Mouse (Mus musculus): Measurements from ENCODE around the gene Wdr38. TPM values are rescaled to one million over a fixed set of nuclear protein-coding genes. Genes with fewer than 3 reads are reported as not detected.
A peak's percentile ranks its signal among the peaks of the same experiment; 100 is the strongest.

Wdr38 gene
- polyA plus RNA-seq, 1 experiment from 2014 or later: 1.1 TPM

GRCm38 (mm10) chr2:38975941-38976805 lies 21.1 kb upstream of the Wdr38 start:
- H3K36me3 ChIP-seq (ENCODE audit: insufficient read depth): no peaks in the 10 kb centered on the region
- WGBS: 79% methylated on average over 20 of the region's 21 CpGs
- no peaks in the 10 kb centered on the region for H3K9me3 ChIP-seq (ENCODE audit: low read depth, low read length)
- no peaks in the 10 kb centered on the region for H3K4me1 ChIP-seq (ENCODE audit: insufficient read depth)
- H3K27me3 ChIP-seq (ENCODE audit: insufficient read depth, low read length): no peaks in the 10 kb centered on the region
- no peak overlapping the region for H3K9ac ChIP-seq
- no peak overlapping the region for H3K27ac ChIP-seq (ENCODE audit: low read depth)
- no peak for TF ChIP-seq CTCF (IDR thresholded peaks at IDR 0.05; ENCODE audit: low read depth)
- ATAC-seq (ENCODE audit: insufficient read depth) (no peak), DNase-seq (no peak)
- no peak overlapping the region for H3K4me3 ChIP-seq (ENCODE audit: low read depth, low read length)
- H3K4me2 ChIP-seq: no peak overlapping the region

DNA sequence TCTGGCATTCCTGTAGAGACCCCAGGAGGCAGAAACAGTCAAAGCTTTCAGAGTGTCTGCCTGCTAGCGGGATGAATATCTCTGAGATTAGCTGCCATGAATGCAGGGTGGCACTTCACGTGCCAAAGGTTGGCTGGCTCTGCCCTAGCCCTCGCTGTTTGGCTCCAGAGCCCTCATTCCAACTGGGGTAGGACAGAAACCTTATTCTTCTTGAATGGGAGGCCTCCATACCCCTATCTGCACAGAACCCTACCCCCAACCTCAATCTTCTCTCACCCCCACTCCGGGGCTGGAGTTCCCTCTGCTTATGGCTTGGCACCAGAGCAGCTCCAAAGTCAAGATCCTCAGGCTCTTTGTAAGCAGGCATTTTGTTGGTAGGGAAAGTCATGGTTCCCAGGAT lies 19.4 kb upstream of the Wdr38 start:
- Histone ChIP-seq H3K4me1 (ENCODE audit: insufficient read depth) (no peaks in the 10 kb centered on the region), H3K27me3 (ENCODE audit: insufficient read depth, low read length) (no peaks in the 10 kb centered on the region), H3K9ac (no peak overlapping the region), H3K27ac (ENCODE audit: low read depth) (no peak overlapping the region), H3K4me3 (ENCODE audit: low read depth, low read length) (no peak overlapping the region), H3K4me2 (no peak overlapping the region), H3K9me3 (ENCODE audit: low read depth, low read length) (no peaks in the 10 kb centered on the region), H3K36me3 (ENCODE audit: insufficient read depth) (no peaks in the 10 kb centered on the region)
- WGBS: 59% methylated on average over 4 of the region's 4 CpGs
- ATAC-seq (ENCODE audit: insufficient read depth) (no peak), DNase-seq (no peak)
- no peak for TF ChIP-seq CTCF (IDR thresholded peaks at IDR 0.05; ENCODE audit: low read depth)

GRCm38 (mm10) chr2:38983456-38983855 lies 13.8 kb upstream of the Wdr38 start:
- no peak overlapping the region for H3K4me3 ChIP-seq (ENCODE audit: low read depth, low read length)
- no peak overlapping the region for H3K9ac ChIP-seq
- H3K4me1 ChIP-seq (ENCODE audit: insufficient read depth): no peaks in the 10 kb centered on the region
- TF ChIP-seq CTCF (IDR thresholded peaks at IDR 0.05; ENCODE audit: low read depth): peak; percentile 55
- ATAC-seq (ENCODE audit: insufficient read depth) (no peak), DNase-seq (no peak)
- no peak overlapping the region for H3K4me2 ChIP-seq
- H3K27ac ChIP-seq (ENCODE audit: low read depth): no peak overlapping the region
- WGBS: 99% methylated on average over 2 of the region's 2 CpGs
- H3K27me3 ChIP-seq (ENCODE audit: insufficient read depth, low read length): no peaks in the 10 kb centered on the region
- H3K36me3 ChIP-seq (ENCODE audit: insufficient read depth): no peaks in the 10 kb centered on the region
- H3K9me3 ChIP-seq (ENCODE audit: low read depth, low read length): no peaks in the 10 kb centered on the region

DNA sequence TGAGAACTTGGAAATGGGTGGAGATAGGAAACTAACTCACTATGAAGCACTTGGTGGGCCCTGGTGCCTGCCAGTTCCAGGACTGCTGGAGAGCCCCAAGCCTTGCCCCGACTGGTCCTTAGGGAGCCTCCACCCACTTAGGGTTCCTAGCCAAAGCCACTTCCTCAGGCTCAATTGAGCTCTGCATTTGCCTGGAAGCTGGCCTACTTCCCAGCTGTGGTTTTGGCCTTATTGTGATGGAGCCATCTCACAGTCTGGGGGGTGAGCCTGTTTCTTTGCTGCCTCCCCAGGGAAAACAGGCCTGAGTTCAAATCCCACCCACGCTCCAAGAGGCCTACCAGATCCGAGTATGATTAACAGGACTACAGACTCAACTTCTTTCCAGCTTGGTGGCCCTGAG lies 10.7 kb upstream of the Wdr38 start:
- Histone ChIP-seq H3K27ac (ENCODE audit: low read depth) (no peak overlapping the region), H3K4me1 (ENCODE audit: insufficient read depth) (no peaks in the 10 kb centered on the region), H3K4me3 (ENCODE audit: low read depth, low read length) (no peak overlapping the region), H3K9ac (no peak overlapping the region), H3K36me3 (ENCODE audit: insufficient read depth) (no peaks in the 10 kb centered on the region), H3K9me3 (ENCODE audit: low read depth, low read length) (no peaks in the 10 kb centered on the region), H3K27me3 (ENCODE audit: insufficient read depth, low read length) (no peaks in the 10 kb centered on the region), H3K4me2 (no peak overlapping the region)
- DNase-seq (no peak), ATAC-seq (ENCODE audit: insufficient read depth) (no peak)
- no peak for TF ChIP-seq CTCF (IDR thresholded peaks at IDR 0.05; ENCODE audit: low read depth)
- WGBS: 76% methylated on average over 3 of the region's 3 CpGs

- H3K27me3 ChIP-seq (ENCODE audit: insufficient read depth, low read length): no peaks in the 10 kb centered on the region
- H3K9ac ChIP-seq: no peak overlapping the region
- no peak for ATAC-seq (ENCODE audit: insufficient read depth)
- no peak for DNase-seq
- H3K4me1 ChIP-seq (ENCODE audit: insufficient read depth): no peaks in the 10 kb centered on the region
- H3K4me2 ChIP-seq: no peak overlapping the region
- H3K4me3 ChIP-seq (ENCODE audit: low read depth, low read length): no peak overlapping the region
- no peaks in the 10 kb centered on the region for H3K36me3 ChIP-seq (ENCODE audit: insufficient read depth)
- no peak for TF ChIP-seq CTCF (IDR thresholded peaks at IDR 0.05; ENCODE audit: low read depth)
- no peaks in the 10 kb centered on the region for H3K9me3 ChIP-seq (ENCODE audit: low read depth, low read length)
- H3K27ac ChIP-seq (ENCODE audit: low read depth): no peak overlapping the region
- 50% methylated on average over 1 of the region's 1 CpGs for WGBS
Measured at GRCm38 (mm10) chr2:38987371-38987770, 9.9 kb upstream of the Wdr38 start.

- H3K27ac ChIP-seq (ENCODE audit: low read depth): no peak overlapping the region
- H3K4me1 ChIP-seq (ENCODE audit: insufficient read depth): no peaks in the 10 kb centered on the region
- no peak for DNase-seq
- H3K9ac ChIP-seq: no peak overlapping the region
- 84% methylated on average over 6 of the region's 6 CpGs for WGBS
- TF ChIP-seq CTCF (IDR thresholded peaks at IDR 0.05; ENCODE audit: low read depth): no peak
- no peak for ATAC-seq (ENCODE audit: insufficient read depth)
- H3K4me2 ChIP-seq: no peak overlapping the region
- H3K36me3 ChIP-seq (ENCODE audit: insufficient read depth): no peaks in the 10 kb centered on the region
- H3K9me3 ChIP-seq (ENCODE audit: low read depth, low read length): no peaks in the 10 kb centered on the region
- H3K4me3 ChIP-seq (ENCODE audit: low read depth, low read length): no peak overlapping the region
- H3K27me3 ChIP-seq (ENCODE audit: insufficient read depth, low read length): no peaks in the 10 kb centered on the region
Measured at GRCm38 (mm10) chr2:38987803-38988510, 9.3 kb upstream of the Wdr38 start.

GRCm38 (mm10) chr2:38988929-38989328 lies 8.3 kb upstream of the Wdr38 start:
- DNase-seq (no peak), ATAC-seq (ENCODE audit: insufficient read depth) (no peak)
- Histone ChIP-seq H3K9ac (no peak overlapping the region), H3K27me3 (ENCODE audit: insufficient read depth, low read length) (no peaks in the 10 kb centered on the region), H3K4me1 (ENCODE audit: insufficient read depth) (no peaks in the 10 kb centered on the region), H3K9me3 (ENCODE audit: low read depth, low read length) (no peaks in the 10 kb centered on the region), H3K4me3 (ENCODE audit: low read depth, low read length) (no peak overlapping the region), H3K27ac (ENCODE audit: low read depth) (no peak overlapping the region), H3K4me2 (no peak overlapping the region), H3K36me3 (ENCODE audit: insufficient read depth) (no peaks in the 10 kb centered on the region)
- WGBS: 81% methylated on average over 2 of the region's 2 CpGs
- TF ChIP-seq CTCF (IDR thresholded peaks at IDR 0.05; ENCODE audit: low read depth): no peak

Measured in lung, embryonic 14.5 days (tissue).